Mouse (Mus musculus) ovary, adult 10 weeks (tissue): Measurements from ENCODE around the gene Ccdc24. TPM values are rescaled to one million over a fixed set of nuclear protein-coding genes. Genes with fewer than 3 reads are reported as not detected.

Source experiments
- polyA plus RNA-seq: library from polyadenylated mRNA; stranded (reverse); fragments of 350-450 nt; fragmentation: Illumina TruSeq; extraction: RNeasy Lipid Tissue Mini Kit (QIAGEN cat#74804); gene quantifications from one replicate; pipeline ENCODE4 v1.2.3, GENCODE M21; 2014

The Ccdc24 gene
- not detected for polyA plus RNA-seq

DNA sequence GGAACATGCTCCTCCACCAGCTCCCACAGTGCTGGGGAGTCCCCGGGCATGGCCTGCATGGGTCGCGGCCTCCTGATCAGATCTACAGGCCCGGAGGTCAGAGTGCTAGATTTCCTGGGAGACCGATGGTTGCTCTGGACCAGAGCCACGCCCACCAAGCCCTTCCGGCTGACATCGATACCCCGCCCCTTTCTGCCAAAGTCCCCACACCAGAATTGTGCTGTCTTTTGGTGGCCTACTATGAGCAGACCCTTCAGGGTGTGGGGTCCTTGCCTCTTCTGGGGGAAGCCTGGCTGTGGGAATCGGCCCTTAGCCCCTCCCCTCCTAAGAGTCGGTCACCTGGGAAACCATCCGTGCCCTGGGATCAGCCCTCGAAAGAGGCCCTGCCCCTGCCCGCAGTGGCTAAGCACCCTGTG is at the start of gene Ccdc24:
Gene Ccdc24 (minus strand): TSS at position 87 of the 416 bp plus-strand sequence.

DNA sequence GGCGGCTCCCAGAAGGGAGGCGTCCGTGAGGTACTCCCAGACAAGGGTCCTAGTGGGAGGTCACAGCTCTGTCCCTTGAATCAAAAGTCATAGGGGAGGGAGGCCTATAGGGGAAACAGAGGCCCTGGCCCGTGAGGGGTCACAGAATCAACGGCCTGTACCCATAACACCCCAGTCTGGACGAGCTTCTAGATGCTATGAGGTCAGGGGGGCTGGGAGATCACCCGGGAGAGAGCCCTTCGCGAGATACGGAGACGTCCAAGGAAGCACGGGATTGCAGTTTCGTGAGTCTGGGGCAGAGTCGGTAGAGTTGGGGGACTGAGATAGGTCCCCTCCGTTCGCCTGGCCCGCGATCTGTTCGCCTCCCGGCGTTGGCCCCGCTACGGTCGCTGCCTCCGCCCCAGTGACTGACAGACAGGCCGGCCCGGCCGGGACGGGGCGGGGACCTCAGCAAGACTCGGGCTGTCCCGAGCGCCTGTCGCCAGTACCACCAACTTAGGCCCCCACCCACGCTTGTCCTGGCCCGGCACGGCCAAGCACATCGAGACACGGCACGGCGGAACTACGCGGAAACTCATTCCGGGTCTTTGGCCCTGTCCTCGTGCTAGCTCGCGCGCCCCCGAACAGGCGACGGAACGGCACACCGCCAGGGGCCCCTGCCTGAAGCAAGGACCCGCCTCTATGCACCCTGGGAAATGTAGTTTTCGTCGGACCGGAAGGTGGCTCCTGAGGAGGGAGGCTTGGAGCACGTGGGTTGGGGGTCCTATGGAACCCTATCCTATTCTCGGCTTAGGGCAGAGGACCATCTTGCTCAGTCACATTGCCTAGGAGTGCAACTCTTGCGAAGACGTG is 42.5 kb upstream of the Ccdc24 start, which contains the start of gene Ipo13:
Gene Ipo13 (minus strand): TSS at position 409 of the 852 bp plus-strand sequence.

DNA sequence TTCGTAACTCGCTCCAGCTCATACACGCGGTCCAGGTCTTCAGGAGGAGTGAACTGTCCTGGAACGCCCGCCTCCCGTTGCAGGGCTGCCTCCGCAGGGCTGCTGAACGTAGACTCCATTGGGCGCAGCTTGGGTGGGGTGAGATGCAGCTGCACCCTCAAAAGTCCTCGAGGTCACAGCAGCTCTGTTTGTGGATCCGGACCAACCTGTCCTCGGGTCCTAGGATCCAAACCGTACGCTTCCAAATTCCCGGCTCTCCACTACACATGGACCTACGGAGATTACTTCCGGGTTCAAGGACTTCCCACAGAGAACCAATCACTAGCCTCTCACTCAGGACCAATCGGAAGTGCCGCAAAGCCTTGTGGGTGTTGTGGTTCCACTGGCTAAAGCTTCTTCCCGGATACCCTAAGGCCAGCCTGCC is 19.4 kb upstream of the Ccdc24 start, which contains the start of gene Dph2:
Gene Dph2 (minus strand): TSS at position 295 of the 424 bp plus-strand sequence.

DNA sequence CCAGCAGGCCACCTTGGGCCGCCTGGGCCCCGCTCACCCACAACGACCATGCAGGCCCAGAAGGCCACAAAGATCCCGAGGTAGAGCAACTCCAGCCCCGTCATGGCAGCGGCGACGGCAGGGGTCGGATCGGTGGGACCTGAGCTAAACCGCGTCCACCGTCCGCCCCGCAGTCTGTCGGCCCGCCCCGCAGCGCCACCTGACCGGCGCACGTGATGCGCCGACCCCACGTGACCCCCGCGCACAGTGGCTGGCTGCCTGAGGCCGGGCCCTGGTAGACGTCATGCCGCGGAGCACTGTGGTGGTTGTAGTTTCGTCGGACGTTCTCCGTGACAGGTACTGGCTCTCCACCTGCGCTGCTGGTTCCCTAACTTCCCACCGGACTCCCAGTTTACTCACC is 14.8 kb upstream of the Ccdc24 start, which contains the start of gene Atp6v0b:
Gene Atp6v0b (minus strand): TSS at position 201 of the 400 bp plus-strand sequence.

DNA sequence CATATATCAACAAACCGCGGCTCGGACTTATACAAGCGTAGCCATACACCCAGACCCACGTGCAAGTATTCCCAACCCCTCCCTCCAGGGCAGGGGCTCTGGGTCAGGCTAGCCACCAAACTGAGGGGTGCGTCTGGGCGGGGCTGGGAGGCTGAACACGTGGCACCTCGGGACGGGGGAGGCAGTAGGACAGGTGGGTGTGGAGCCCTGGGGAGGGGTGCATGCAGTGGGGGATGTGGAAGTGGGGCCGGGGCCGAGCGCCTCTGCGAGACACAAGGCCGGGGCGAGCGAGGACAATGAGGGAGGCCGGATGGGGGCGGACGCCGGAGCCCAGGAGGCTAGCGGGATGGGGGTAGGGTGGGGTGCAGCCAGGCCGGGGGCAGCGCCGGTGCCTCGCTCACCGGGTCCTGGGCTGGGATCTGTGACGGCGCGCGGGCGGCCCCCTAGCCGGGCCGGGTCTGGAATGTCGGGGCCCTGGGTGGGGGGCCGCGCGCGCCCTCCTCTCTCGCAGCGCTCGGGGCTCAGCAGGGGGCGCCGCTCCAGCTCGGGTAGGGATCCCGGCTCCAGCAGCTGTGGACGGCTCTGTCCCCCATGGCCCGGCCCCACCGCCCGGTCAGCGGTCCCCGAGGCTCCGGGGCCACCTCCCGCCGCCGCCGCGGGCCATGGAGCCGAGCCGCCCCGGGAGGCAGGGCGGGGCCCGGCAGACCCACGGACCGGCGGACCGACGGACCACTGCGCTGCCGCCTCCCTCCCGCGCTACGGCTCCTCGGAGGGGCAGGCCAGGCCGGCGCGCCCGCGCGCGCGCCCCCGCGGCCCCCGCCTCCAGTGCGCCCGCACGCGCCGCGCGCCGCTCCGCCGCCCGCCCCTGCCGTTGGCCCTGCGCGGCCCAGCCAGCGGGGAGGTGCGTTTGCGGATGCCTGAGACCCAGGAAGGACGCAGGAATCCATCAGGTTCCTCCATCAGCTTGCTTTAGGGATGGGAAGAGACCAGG is 10.6 kb upstream of the Ccdc24 start, which contains the start of gene B4galt2:
Gene B4galt2 (minus strand): TSS at position 787 of the 991 bp plus-strand sequence.

DNA sequence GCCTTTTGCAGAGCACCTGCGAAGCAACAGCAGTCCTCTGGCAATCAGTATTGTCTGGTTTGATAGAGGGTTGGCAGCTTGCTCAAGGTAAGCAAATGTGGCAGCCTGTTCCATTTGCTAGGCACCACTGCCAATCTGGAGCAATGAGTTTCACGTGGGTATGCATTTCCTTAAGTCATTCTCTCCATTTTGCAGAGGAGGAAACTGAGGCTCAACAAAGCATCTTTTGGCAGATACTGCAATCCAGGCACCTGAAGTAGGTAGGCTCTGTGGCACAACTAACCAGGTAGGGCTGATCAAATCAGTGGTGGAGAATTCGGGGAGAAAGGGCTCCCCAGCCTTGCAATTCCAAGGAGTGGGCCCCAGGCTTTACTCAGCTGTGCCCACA is 37.9 kb downstream of the Ccdc24 start, which contains the start of gene Slc6a9:
Gene Slc6a9 (plus strand): TSS at position 50 of the 388 bp plus-strand sequence.

Other genes starting within 250 kb of the Ccdc24 start
- 1.0 TPM for gene Dmap1, start 190.3 kb downstream of the Ccdc24 start, polyA plus RNA-seq
- gene Gm12845, start 148.1 kb downstream of the Ccdc24 start, polyA plus RNA-seq: 0.26 TPM
- gene Klf17, start 106.9 kb downstream of the Ccdc24 start, polyA plus RNA-seq: 2.7 TPM
- gene Slc6a9, start 38.1 kb downstream of the Ccdc24 start, polyA plus RNA-seq: 5.4 TPM
- gene B4galt2, start 10.9 kb upstream of the Ccdc24 start, polyA plus RNA-seq: 0.48 TPM
- gene Atp6v0b, start 14.8 kb upstream of the Ccdc24 start, polyA plus RNA-seq: 29.5 TPM
- 5.5 TPM for gene Dph2, start 19.5 kb upstream of the Ccdc24 start, polyA plus RNA-seq
- 2.8 TPM for gene Ipo13, start 42.4 kb upstream of the Ccdc24 start, polyA plus RNA-seq
- not detected for gene Artn, start 57.2 kb upstream of the Ccdc24 start, polyA plus RNA-seq